Mouse (Mus musculus) layer of hippocampus, postnatal 14 days (tissue): ENCODE results near the gene Hist1h2ah. TPM values are rescaled to one million over a fixed set of nuclear protein-coding genes. Genes with fewer than 3 reads are reported as not detected.

ENCODE experiments used
- DNase-seq, 2 experiments: peaks; one replicate each; pipeline ENCODE4 v3.0.0; 2021 to 2022; ENCODE audit warnings: low spot score in 2 of 2, mixed read lengths in 1 of 2
- total RNA-seq, 2 experiments: library from RNA; stranded (reverse); gene quantifications; 2 replicates each; pipeline ENCODE4 v1.2.3; 2021

Gene Hist1h2ah
- total RNA-seq, 2 experiments from 2014 or later: 60.0 to 62.5 TPM

GRCm38 (mm10) chr13:22013716-22014115 is 21.7 kb downstream of the Hist1h2ah start:
- no peak for DNase-seq

DNA sequence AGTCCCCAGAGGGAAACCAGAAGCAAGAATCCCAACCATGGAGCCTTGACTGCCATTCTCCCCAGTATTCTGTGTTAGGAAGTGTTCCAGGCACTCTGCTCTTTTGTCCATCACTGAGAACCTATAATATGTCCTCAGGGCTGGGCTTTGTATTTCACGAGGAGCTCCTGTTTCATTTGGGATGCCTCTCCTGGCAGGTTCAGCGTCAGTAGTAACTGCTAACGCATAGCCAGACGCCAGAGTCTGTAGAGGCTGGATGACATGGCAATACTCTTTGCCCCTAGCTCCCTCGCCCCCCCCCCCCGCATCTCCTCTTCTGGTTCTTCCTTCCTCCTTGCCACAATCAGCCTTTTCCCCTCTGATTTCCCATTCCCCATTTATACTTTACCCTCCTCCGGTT is 25.7 kb downstream of the Hist1h2ah start, which contains the start of gene Prss16:
Gene Prss16 (minus strand): TSS at position 101 of the 400 bp plus-strand sequence.
- no peak for DNase-seq

DNA sequence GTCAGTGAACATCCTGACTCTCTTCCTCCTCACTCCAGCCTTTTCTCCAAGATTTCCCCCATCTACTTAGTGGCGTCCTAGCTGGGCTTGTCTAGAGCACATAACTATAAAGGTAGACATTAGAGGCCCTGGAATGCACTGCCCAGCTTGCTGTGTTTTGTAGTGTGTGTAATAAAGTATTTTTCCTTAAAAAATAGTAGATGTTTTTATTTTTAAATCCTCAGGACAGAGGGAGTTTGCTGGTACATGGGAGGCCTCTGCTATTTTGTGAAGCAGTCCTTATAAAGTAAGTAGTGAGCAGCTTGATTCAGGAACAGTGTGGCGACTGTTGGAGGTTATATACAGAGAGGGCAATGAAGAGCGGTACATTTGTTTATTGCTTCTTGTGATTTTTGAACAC is 26.7 kb downstream of the Hist1h2ah start:
- DNase-seq: no peak

DNA sequence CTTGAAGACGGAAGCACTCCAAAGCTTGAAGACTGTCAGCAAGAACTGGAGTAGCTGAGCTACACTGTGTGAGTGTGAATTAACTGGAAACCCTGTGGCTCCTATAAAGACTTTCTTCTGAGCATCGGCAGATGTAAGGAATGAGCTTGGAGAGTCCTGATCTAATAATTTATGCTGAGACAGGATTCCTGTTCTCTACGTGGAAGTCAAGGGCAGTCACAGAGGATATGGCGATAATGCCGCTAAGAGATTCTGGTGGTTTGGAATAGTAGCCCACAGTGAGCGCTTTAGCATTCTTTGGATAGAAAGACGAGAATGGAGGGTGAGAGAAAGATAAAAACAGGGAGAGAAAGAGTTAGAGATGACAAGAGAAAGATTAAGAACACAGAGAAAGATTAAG is 27.5 kb downstream of the Hist1h2ah start:
- DNase-seq: no peak

- no peak for DNase-seq
Measured at GRCm38 (mm10) chr13:22007121-22007510, 28.3 kb downstream of the Hist1h2ah start.

GRCm38 (mm10) chr13:22006334-22007120 is 28.8 kb downstream of the Hist1h2ah start:
- DNase-seq: no peak

DNA sequence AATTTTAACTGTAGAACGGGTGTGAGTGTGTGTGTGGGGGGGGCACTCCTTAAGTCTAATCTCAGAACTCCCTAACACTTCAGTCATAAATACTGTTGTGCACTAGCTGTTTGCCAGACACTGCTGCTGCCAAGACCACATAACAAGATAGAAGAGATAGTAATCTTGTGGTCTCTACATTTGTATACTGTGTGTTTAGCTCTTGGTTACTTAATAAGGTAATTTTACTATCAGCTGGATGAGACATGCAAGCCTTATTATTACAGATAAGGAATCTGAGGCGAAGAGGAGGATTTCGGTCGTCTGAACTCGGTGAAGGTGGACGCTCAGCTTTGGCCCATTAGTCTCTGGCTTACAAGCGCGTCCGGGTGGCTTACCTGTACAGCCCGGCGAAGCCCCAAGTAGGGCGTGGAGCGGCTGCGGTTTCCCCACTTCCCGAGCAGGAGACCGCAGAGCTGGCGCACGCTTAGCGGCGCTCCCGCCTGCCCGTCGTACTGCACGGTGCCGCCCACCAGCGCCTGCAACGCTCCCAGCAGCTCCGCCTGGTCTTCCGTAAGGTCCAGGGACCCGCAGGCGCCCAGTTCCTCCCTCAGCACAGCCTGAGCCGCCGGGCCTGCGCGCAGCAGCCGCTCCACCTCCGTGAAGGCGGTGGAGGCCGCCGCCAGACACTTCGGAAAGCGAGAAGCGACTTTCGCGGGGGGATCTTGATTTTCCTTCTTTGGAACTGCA is 29.6 kb downstream of the Hist1h2ah start:
- peak in 1 of 2 experiments; percentile 20 for DNase-seq

DNA sequence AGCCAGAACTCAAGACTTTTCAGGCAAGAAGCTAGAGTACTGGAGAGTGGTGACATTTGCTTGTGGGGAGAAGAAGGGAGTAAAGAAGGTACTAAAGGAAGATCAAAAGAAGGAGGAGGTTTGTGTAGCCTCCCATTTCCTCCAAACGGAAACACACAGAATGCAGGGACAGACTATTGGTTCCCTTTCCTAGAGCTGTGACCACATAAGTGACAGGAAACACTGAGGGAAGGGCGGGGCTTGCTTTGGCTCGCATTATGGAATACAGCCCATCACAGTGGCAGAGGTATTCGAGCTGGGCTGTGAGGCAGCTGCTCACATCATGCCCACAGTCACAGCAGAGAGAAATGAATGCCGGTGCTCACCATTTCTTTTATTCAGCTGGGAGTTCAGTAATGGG is 33.5 kb downstream of the Hist1h2ah start:
- no peak for DNase-seq

DNA sequence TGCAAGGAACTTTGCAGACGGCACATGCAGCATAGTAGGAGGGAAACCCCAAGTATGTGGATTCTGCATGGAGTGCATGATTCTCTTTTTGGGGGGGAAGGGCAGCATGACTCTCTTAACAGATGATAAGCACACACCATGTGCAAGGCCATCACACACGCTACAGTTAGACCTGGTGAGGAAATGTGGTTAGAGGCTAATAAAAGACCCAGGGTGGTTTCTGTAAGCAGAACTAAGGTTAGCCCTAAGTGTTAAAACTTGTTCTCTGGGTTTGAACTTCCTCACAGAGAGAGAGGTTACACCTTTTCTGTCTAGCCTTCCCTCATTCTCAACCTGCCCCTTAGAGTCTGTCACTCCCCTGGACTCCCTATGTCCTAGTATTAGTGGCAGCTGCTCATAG is 34.0 kb downstream of the Hist1h2ah start:
- DNase-seq: no peak

DNA sequence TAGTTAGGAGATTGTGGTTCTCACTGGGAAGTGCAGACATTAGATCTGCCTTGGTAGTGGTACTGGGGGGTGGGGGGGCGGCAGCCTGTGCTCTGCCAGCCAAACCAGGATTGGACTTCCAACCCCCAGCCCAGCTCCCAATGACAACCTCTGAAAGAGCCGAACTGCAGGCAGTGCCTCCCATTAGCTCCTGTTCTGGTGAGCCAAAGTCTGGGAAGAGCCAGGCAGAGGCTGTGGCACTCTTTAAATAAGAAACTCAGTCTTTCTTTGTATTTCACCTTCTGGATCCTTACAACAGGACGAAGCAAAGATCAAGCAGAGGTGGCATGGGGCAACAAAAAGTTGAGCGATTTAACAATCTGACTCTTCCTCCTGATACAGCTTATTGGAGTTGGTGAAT is 36.2 kb downstream of the Hist1h2ah start:
- DNase-seq: no peak

DNA sequence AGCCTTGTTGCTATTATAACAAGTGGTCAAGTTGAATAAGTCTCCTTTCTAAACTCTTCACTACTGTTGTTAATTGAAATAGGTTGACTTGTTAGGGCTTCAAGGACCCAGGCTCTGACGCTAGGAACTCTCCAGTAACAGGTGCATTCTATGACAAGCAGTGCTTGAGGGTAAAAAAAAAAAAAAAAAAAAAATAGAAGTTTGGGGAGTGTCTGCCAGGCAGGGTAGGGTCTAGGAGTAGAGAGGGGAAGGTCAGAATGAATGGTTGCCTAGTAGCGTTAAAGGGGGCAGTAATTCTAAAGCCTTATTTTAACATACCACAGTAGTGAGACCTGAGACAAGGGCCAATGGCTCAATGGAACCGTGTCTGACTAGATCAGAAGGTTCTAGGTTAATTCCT is 37.0 kb downstream of the Hist1h2ah start:
- no peak for DNase-seq

DNA sequence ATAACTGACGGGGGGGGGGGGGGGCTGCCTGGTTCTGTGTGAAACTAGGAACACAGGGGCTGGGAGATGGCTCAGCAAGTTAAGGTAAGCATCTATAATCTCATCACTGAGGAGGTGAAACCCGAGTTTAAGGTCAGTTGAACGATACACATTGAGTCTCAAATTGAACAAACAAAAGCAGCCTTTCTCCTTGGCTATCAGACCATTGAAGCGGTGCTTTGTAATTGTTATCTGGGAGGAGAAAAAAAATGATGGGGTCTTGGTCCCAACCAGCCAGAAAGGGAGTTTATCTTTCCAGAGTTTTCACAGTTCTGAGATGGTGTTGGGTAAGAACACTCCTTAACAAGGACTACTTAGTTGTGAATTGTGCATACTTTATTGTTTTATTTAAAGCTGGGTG is 37.5 kb downstream of the Hist1h2ah start:
- DNase-seq: no peak

DNA sequence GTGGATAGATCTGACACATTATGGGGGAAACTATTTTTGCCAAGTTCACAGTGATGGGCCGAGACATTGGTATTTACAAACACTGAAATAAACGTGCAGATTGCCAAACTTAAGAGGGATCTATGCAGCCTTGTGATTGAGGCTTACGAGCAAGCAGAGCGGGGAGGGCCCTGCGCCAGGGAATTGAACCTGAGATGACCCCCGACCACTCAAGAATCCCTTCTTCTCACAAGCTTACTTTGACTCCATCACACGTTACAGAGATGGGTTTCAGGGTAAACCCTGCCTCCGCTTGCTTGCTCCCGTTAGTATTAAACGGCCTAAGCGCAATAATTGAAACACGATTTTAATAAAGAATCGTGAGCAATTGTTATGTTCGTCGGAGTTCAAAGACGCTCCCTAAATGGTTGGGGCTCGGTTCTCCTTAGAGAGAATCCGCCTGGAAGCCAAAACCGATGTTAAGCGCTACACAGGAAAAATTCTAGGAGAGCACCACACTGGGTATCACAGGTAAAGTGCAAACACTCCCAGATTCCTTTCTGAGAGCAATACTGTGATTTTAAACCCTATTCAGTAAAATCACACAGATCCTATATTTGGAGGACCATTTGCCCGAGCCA is 38.1 kb downstream of the Hist1h2ah start:
- no peak for DNase-seq

DNA sequence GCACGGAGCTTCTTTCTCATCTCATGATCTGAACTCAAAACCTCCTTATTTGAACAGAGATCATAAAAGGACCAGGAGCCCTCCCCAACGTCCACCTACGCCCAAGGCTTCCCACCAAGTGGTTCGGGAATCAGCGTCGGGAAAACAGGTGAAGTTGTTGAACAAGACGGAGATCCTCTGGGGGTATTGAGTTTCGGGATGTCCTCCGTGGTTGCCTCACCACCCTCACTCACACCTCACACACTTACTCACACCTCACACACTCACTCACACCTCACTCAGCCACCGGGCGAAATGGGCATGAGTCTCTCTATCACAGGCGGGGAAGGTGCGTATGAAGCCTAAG is 38.6 kb downstream of the Hist1h2ah start:
- no peak for DNase-seq

DNA sequence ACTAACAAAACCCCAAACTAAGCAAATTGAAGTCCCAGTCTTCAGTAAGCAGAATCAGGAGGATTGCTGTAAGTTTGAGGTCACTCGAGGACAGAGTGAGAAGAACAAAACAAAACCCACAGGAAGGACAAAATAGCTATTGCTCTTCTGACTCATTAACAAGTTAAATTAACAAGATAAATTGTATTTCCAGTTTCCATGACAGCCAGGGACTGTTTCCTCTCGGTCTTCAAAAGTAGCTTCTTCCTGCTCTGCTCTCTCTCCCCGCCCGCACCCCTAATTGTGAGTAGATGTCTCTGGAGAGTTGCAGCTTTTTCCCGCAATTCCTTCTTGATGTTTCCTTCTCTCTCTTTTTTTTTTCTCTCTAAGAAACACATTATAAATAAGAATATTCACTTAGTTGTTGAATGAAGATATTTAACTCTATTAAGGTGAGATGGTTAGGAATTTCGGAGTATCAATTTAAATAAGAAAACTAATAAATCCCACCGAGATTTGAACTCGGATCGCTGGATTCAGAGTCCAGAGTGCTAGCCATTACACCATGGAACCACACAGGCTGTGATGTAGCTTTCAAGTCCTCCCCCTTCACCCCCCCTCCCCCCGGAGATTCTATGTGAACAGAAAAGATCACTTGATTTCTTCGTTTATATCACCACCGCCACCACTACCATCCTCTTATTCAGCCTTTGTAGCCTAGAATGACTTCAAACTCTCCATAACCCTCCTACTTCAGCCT is 39.1 kb downstream of the Hist1h2ah start:
- peak; percentile 12 to 30 for DNase-seq

DNA sequence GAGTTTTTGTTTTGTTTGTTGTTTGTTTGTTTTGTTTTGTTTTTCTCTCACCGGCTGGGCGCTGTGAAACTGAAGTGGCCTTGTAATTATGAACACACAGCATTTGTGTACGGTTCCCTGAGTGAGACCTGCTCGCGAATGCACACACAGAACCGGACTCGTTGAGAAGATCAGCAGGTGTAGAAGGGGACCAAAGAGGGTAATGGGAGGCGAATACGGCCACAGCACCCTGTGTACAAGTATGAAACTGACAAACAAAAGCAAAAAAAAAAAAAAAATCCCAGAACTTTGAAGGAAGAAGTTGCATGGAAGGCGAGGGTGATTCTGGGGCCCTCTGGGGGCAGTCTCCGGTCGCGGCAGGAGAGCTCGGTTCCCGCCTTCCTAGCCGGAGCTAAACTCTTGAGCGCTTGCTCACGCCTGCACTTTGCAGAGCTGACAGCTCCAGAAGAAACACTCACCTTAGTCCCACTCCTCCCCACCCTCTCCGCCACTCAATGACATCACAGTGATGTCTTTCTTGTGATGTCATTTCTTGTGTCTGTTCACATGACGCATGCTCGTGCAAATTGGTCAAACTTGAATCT is 39.9 kb downstream of the Hist1h2ah start:
- peak; percentile 8 to 24 for DNase-seq

- no peak for DNase-seq
Measured at GRCm38 (mm10) chr13:21994896-21995295, 40.5 kb downstream of the Hist1h2ah start.

DNA sequence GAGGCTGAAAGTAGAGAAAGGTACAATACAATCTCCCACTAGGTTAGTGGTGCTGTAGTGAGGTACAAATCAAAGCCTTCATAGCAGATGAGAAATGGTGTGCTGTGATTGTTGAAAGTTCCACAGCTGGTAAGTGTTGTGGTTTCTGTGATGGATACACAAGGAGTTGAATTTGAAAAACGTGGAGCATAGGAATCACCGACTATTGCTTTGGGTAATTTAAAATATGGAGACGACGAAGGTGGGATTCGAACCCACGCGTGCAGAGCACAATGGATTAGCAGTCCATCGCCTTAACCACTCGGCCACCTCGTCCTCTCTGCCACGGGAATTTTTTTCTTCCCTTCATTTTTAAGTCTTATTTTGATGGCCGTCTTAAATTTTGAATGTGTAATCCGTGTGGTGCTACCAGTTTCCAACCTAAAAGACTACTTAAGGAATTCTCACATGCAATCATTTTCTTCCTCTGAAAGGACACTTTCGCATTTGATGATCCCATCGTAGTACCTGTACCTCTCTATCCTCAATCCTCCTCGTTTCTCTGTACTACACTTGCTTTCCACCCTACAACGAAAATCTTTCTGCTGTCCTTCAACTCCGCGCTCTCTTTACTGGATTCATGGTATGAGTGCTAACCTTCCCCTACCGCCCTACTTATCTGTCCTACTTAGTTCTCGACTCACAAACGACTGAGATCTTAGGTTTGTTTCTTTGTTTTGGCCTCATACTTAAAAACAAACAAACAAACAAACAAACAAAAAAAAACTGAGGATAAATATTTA is 41.2 kb downstream of the Hist1h2ah start:
- peak; percentile 25 to 42 for DNase-seq

GRCm38 (mm10) chr13:21992550-21992949 is 42.8 kb downstream of the Hist1h2ah start:
- DNase-seq: no peak
